Mouse (Mus musculus): ENCODE results near the gene Cth.

Gene Cth

DNA sequence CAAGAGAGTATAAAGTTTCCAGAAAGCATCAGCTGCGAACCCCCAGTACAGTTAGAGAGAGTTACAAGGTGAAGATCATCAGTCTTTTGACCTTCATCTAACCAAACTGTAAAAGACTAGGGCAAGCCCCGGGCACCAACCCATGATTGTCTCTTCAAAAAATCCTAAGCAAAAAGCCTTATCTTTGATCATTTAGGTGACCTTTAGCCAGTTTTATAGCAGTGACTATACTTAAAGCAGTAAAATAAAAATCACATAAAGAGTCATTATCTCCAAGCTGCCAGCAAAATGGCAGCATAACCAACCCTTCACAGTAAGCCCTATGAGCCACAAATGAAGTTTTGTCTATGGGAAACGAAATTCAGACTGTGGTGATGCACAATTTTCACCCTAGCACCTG lies 14.6 kb downstream of the Cth start:
- DNase-seq: no peak

DNA sequence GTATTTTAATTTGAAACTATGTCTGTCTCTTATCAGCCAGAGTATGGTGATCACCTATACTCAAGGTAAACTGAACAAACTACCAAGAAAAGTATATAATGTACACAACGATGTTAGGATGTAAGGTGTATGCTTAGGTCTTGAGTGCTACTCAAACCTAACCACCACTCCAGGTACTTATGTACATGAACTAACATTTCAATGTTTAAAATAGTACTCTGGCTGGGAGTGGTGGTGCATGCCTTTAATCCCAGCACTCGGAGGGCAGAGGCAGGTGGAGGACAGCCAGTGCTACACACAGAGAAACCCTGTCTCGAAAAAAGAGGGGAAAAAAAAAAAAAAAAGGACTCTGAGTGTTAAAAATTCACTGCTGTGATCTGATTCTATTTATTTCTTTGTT lies 16.7 kb downstream of the Cth start:
- no peak for DNase-seq

DNA sequence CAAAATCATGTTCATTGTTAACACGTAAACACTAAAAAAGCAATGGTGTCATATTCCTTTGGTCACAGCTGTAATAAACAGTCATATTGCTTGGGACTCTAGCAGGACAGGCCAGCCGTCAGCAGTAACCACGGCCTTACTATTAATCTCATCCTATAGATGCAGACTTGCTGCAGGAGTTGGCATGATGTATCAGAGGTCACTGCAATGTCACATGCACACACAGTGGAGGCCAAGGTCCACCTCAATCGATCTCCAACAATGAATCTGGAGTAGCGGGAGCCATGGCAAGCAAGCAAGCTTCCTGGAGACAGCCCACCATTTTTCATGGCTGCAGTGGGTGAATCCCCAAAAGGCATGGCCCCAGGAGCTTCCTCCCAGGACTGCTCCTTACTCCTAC lies 23.2 kb downstream of the Cth start:
- no peak for DNase-seq

DNA sequence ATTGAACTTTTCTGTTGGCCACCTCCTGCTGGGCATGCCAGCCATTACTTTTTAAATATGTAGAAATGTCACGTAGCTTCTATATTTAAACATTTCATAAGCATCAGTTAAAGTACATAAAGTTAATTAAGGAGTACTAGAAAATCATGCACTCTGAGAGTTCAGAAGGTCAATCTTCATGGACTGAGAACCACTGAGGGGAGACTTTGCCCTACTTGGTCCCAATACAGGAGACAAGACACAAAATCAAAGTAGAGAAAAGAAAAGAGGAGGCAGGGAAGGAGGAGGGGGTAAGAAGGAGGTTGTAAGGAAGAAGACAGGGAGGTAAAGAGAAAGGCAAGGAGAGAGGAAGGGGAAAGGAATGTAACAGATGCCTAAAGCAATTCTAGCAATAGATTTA lies 24.9 kb downstream of the Cth start:
- DNase-seq: no peak

DNA sequence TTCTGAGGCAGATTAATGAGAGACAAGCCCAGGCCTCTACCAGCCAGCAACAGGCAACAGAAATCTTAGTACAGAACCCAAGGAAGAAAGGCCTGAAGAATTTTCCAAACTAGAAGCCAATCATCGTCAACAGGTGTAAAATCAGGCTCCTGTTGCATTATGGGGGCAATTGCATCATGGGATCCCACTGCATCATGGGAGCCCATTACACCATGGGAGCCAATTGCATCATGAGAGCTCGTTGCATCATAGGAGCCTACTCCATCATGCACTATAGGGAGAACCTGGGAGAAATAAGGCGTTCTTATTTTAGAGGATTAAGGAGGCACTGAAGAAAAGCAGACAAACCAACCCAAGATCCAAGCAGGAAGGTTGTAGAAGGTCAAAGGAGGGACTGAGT lies 27.2 kb downstream of the Cth start:
- DNase-seq: no peak

DNA sequence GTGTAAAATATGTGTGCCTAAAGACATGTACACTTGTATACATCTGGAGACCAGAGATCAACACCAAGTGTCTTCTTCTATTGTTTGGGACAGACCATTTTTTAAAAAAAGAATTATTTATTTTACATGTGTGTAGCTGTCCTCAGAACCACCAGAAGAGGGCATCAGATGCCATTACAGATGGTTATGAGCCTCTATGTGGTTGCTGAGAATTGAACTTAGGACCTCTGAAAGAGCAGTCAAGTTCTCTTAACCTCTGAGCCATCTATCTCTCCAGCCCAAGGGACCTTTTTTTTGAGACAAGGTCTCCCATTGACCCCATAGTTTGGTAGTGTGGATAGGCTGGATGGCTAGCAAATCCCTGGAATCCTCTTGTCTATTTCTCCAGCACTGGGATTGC lies 33.1 kb downstream of the Cth start:
- no peak for DNase-seq

- no peak for DNase-seq
Observed at GRCm38 (mm10) chr3:157884081-157884643, 40.7 kb downstream of the Cth start.

DNA sequence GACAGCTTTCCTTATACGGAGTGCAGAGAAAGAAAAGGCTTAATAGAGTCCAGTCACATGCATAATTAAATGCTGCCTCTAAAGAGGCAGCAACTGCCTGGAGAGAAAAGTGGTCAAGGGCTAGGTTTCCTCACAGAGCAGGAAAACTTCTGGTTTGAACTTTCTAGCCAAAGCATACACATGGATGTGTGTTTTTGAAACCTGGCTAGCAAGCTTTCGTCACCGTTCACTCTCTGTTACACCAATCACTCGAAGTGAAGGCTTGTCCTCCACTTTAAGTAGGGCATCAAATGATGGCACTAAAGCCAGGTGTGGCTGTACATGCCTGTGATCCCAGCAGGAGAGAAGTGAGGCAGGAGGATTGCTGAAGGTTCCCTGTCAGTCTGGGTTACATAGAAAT lies 41.8 kb downstream of the Cth start:
- DNase-seq: no peak

DNA sequence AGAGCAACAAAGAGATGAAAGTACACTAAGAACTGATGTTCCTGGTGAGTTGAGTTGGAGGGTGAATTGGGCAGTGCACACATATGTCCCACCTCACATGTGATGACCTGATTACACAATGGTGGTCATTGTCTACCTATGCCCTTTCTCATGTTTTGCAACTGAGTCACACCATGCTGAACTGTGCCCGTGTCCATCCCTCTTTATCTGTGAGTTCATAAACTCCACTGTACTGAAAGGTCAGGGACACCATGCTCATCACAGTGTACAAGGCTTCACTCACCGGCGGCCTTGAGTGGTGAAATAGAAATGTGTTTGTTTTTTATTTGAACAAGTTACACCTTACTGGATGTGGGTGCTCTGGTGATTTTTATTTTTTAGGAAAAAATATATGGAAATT lies 42.9 kb downstream of the Cth start:
- no peak for DNase-seq

DNA sequence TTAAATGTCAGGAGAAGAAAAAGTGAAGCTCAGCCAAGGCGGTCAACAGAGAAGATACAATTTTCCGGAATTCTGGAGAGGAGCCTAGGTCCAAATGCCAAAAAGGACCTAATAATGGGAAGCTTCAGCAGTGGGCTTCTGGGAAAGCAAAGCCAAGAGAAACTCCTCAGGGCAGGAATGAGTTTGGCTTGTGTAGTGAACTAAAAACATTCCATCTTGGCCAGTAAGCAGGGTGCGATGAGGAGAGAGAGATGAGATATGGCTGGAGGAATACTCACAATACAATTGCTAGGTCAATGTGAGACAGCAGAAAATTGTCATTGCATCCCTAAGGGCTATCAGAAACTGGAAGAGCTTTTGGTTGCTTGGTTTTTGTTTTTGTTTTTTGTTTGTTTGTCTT lies 43.9 kb downstream of the Cth start:
- no peak for DNase-seq

DNA sequence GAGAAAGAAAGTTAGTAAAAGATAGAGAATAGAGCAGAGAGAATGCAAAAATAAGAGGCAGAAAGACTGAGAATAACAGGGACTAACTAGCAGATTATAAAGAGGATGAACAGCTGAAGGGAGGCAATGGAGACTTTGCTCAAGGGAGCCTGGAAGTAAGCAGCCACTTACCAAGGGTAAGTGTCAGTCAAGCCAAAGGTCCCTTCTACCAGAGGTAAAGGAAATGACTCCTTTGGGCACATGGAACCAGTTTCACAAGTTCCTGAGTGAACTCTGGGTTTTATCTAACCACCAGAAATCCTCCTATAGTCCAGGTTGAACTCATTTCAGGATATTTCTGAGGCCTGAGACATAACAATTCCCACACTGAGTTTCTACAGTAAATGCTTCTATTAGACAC lies 47.0 kb downstream of the Cth start:
- DNase-seq: no peak

DNA sequence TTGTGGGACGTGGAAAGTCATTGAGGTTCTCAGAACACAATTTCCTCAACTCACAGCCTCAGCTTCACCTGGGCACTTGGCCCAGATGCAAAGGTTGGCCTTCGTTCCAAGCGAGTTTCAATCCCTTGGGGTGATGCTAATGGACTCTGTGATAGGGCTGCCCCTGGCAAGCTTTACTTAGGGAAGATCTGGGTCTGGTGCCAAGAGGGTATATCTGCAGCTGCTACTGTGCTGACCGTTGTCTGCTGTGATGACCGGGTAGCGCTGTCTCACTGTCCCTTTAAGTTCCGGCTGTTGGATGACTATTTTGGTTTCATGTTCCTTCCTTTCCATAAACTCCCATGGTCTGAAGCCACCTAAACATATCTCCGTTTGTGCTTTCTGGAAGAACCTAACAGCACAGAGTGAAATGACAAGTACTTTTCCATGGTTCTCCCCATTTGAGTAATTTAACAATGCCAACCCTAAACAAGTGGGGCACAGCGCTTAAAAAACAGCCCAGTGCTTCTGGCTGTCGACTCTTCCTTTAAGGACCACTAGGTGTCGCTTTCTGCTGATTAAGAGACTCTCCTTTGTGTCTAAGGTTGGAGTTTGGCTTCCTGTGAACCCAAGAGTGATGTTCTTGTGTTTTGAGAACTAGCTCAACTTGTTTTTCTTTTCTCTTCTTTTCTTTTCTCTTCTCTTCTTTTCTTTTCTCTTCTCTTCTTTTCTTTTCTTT lies 48.3 kb downstream of the Cth start:
- DNase-seq: peak; percentile 70 to 78

GRCm38 (mm10) chr3:157872897-157873296 lies 52.0 kb downstream of the Cth start:
- no peak for DNase-seq

DNA sequence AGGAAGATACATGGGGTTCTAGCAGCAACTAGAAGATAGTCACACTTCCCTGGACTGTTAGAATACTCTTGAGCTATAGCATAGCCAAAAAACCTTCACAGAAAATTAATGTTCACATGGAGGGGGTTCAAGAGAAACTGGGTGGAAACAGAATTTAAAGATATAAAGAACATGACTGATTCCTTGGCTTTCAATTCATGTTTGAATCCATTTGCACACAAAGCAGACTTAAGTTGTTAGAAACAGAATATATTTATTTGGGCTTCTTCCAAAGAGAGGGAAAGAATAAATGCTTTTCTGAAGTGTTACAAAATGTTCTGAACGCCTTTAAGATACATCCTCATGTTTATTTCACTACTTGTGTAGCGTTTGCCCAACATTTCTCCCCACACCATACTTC lies 57.0 kb downstream of the Cth start:
- DNase-seq: no peak

- no peak for DNase-seq
Observed at GRCm38 (mm10) chr3:157866251-157866650, 58.6 kb downstream of the Cth start.

DNA sequence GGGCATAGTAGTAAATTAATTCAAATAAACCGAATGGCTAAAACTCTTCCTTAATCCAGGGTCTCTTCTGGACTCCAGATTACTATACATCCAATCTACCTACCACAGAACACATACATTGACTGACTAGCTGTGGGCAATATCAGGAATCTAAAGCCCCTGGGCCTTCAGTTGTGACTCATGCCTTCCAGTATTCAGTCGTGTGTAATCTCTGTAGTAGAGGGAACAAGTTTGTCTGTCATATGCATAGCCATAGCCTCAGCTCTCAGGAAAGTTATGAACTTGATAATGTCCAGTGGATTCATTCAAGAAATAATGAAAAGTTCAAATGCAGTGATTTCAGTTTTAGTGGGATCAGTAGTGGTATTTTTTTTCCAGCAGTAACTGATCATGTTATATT lies 59.0 kb downstream of the Cth start:
- no peak for DNase-seq

DNA sequence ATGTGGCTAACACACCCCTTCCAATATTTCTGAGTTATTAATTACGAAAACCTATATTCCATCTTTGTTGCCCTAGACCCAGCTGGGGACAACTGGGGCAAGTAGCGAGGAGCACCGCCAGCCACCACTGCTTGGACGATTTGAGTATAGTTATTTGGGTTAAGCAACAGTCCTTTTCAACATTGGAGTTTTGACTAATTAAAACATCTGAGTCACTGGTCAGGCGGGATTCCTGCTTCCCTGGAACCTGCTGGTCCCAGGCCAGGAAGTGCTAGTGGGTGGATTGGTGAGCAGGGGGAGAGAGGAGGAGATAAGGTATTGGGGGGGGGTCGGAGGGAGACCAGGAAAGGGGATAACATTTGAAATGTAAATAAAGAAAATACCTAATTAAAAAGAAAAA lies 59.4 kb downstream of the Cth start:
- DNase-seq: no peak

GRCm38 (mm10) chr3:157852806-157853205 lies 72.1 kb downstream of the Cth start:
- no peak for DNase-seq

- no peak for DNase-seq
Observed at GRCm38 (mm10) chr3:157848503-157848902, 76.4 kb downstream of the Cth start.

DNA sequence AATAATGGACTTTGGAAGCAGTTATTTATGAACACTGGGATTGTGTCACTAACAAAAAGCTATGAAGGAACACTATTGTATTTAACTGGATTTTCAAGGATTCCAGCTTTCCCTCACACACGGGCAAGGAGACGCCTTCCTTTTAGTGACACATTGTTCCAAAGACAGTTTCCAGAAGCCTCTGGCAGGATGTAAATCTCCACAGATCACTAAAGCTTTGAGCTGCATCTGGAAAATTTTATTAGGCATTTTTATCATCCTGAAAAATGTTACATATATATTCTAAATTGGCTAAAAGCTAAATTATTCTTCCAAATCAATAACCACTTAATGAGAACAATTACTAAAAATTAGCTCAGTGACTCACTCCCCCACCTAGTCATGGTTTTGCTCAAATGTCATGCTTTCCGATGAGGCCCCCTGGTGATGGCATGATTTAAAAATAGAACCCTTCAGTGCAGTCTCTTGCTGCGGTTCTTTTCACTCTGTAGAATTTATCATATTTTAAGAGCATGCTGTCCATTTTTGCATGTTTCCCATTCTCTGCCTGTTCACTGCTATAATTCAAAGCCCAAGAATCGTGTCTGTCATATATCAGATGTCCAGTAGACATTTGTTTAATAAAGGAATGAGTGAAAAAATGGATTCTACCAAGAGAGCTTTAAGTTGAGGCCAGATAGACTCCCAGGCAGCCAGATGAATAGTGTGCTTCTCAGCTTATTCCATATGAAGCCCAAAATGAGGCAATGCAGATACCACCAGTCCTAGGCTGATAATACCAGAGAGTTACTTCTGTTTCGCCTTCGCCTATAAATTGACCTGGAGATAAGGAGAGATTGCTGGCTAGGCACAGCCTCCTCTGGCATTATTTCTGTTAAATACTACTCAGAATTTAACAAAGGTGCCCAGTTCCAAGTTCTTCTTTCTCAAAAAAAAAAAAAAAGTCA lies 77.3 kb downstream of the Cth start:
- no peak for DNase-seq

Data from cerebellum, postnatal 10 days (tissue).